Mouse (Mus musculus) ZHBTc4 (cell line): ENCODE results near the gene Exph5.

ENCODE experiments used
- DNase-seq: peaks from one replicate; pipeline ENCODE4 v3.0.0-alpha.2; 2011; ENCODE audit warnings: low read depth, low spot score

Gene Exph5

DNA sequence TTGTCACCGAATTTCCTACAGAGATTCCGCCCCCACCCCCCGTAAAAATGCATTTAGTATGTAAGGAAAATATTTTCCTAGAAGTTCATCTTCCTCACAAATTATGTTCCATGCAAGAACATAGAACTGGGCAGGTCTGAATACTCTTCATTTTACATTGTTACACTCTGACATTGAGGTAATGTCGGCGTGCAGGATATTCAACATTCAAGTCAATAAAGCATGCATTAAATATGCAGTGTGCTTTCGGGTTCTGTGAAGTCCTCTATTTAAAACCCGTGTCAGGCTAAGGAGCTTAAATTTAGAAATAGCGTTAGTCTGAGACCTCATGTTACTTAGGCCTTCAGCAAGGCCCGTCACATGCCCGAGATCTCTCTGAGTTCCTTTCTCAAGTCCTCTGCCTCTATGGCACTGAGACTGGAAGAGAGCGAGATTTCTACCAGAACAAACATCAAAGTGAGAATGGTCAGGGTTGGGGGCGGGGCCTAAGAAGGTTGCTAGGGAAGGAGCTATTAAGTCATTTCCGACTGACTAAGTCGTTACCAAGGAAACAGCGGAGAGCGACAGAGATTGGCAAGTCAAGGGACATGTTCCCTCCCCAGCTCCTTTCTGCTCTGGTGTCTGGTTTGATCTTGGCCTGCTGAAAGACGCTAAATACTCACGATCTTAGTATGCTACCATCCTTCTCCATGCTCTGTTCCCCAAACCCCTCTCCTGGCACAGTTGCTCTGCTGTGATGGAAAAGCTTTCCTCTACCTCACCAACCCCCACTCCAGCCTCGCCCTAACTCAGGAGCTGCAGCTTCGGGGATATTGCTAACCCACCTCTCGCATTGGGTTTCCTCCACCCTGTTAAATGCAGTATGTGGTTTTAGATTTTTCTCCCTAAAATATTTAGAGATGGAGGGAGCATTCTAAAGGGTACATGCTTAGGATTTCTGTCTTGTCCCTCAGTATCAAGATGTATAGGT, 103.6 kb downstream of the Exph5 start:
- peak; percentile 97 for DNase-seq

DNA sequence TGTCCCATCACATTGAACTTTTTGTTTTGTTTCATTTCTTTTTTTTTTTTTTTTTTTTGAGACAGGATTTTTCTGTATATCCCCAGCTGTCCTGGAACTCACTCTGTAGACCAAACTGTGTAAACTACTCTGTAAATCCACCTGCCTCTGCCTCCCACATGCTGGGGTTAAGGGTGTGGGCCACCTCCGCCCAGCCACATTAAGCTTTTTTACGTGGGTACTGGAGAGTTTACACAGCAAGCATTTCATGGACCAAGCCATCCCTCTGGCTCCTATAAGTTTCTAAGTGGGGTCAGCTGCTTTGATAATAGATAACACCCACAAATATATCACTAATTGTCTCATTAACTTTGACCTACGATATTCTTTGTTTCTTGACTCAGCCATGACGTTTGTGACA, 107.1 kb downstream of the Exph5 start:
- no peak for DNase-seq

DNA sequence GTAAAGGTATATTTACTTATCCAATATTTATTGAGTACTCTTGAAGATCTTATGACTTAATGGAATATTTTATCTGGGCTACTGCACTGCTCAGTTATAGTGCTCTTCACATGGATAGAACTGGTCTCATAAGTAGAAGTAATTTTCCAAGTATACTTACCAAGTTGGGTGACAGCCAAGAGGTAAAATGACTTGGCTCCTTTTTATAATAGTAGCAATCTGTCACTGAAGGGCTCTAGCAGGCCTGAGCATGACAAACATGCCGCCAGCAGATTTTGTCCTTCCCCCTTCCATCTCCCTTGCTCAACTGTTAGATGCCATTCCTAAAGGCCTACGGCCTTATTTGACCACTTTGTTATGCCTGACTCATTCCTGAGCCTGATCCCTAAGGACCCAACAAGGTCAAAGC, 107.5 kb downstream of the Exph5 start:
- peak; percentile 32 for DNase-seq

DNA sequence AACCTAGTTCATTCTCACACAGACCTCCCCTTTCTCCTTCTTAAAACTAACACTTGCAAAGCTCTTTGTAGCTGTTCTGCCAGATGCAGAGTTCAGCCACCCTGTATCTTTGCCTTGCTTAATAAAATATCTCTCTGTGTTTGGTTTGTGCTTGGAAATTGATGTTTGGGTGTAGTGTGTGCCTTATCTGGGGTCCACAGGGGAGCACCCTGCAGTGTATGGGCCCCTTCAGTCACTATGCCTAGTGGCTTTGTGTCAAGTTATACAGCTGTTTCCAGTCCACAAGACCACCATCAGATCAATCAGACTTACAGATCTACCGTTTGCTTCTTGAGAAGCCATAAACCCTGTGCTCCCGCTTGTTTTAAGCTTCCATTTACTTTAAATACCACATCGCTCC, 108.0 kb downstream of the Exph5 start:
- DNase-seq, result no peak

DNA sequence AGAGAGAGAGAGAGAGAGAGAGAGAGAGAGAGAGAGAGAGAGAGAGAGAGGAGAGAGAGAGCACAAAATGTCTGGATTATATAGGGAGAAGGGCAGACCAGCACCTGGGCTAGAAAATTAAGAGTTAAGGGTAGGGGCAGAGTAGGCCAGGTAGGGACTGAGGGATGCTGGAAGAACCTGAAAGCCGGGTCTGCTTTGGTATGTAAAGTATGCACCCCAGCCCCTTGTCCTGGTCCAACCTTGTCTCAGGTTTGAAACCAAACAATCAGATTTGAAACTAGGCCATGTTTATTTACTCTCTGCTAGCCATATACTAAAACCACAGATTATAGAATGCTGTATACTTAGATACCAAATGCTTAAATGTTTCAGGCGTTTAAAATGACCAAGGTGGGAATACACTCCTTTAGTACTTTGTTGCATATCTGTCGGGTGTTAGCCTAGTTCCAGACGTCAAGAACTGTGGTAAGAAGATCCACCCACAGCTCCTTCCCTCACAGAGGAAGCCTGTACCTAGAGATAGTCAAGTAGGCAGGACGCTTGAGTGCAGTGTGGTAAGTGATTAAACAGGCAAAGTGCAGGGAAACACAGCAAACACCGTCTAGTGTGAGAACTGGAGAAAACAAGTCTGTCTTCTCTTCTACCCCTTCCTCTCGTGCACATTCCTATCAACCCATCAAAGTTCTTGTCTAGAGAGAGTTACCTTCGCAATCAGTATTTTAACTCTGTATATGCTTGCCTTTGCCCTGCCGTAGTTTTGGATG, 120.8 kb downstream of the Exph5 start:
- DNase-seq, result no peak

DNA sequence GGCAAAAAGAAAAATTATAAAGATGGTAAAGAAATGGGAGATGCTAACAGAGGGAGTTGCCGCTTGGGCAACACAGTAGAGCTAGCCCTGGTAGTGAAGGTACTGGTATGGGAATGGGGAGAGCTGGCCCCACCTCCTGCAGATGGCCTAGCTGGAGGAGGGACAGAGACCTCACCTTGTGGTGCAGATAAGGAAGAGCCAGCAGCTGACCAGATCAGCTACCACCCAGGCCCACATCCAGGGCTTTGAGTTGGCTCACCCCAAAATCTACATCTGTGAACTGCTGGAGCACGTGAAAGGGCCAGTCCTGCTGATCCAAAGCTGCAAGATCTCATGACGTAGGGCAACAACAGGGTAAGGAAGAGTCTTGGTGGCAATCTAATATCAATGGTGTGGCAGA, 125.3 kb downstream of the Exph5 start:
- DNase-seq, result no peak
